8 mouse cellular contexts compared by ENCODE assay signal in the genomic region with DNA sequence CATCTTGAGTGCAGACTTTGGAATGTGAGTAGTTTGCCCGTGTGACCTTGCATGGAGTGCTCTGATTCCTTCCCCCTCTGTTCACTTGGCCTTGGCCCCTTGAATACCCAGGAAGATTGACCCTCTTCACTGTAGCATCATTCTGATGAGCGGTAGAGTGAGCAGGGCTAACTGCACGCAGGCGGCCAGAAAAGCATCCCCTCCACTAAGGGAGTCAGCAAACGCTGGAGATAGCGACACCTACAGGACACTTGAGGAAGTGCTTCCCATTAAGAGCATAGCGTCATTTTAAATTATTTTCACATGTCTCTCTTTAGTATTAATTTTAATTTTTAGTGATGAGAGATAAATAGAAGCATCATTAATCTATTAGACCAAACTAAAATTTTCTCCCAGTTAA. TPM values are rescaled to one million over a fixed set of nuclear protein-coding genes. Genes with fewer than 3 reads are reported as not detected.
DNase-seq lines count a peak whose midpoint lies in the region; ATAC-seq and TF ChIP-seq lines count a peak whose summit lies in the region.

No protein-coding gene starts in this region.

- DNase-seq in cerebellum, adult 11-12 months: no peak
- peak in 1 of 2 experiments; percentile 32 for DNase-seq in spleen, adult 2 months (ENCODE audit: low read depth in 1 of 2, low spot score in 2 of 2)
- DNase-seq in spleen, adult 12 weeks (ENCODE audit: low spot score): no peak
- peak; percentile 72 for DNase-seq in embryo, embryonic 10.5 days (ENCODE audit: low spot score)
- peak; percentile 67 for DNase-seq in midbrain, postnatal 0 days (ENCODE audit: low spot score)

- no peak for TF ChIP-seq POLR2A in spleen, adult 2 months (IDR thresholded peaks at IDR 0.05; ENCODE audit: low read depth, low read length)

- H3K27ac ChIP-seq in spleen, adult 2 months (ENCODE audit: insufficient read depth, low read length): no peak overlapping the region
- no peak overlapping the region for H3K27ac ChIP-seq in kidney, embryonic 15.5 days
- no peak overlapping the region for H3K27ac ChIP-seq in midbrain, postnatal 0 days (ENCODE audit: low read depth, low read length)

- no peak overlapping the region for H3K4me2 ChIP-seq in kidney, embryonic 15.5 days
- H3K4me2 ChIP-seq in midbrain, postnatal 0 days (ENCODE audit: low read depth, low read length, poor library complexity, severe bottlenecking): no peak overlapping the region

- H3K27me3 ChIP-seq in spleen, adult 2 months (ENCODE audit: control insufficient read depth, insufficient read depth, low read length): no peaks in the 10 kb centered on the region
- H3K27me3 ChIP-seq in kidney, embryonic 15.5 days: no peaks in the 10 kb centered on the region
- no peaks in the 10 kb centered on the region for H3K27me3 ChIP-seq in midbrain, postnatal 0 days (ENCODE audit: insufficient read depth, low read length)

- no peaks in the 10 kb centered on the region for H3K9me3 ChIP-seq in kidney, embryonic 15.5 days (replicated peaks)
- H3K9me3 ChIP-seq in midbrain, postnatal 0 days (ENCODE audit: low read length): no peaks in the 10 kb centered on the region

- WGBS in spleen, adult 2 months: 36% methylated on average over 7 of the region's 7 CpGs
- WGBS in kidney, embryonic 15.5 days: 27% methylated on average over 7 of the region's 7 CpGs
- 21% methylated on average over 7 of the region's 7 CpGs for WGBS in midbrain, postnatal 0 days

- H3K36me3 ChIP-seq in spleen, adult 2 months (ENCODE audit: control insufficient read depth, insufficient read depth, low read length): no peaks in the 10 kb centered on the region
- 0 out of 2 replicates have a peak, but pooled peaks cover 5% of the 10 kb centered on the region for H3K36me3 ChIP-seq in kidney, embryonic 15.5 days
- no peaks in the 10 kb centered on the region; the same call in 1 of the 2 replicates for H3K36me3 ChIP-seq in midbrain, postnatal 0 days (ENCODE audit: insufficient read depth, low read length)

- peaks cover 3% of the 10 kb centered on the region; the same call in 1 of the 2 replicates for H3K4me1 ChIP-seq in spleen, adult 2 months (ENCODE audit: control insufficient read depth, insufficient read depth, insufficient read length)
- no peaks in the 10 kb centered on the region for H3K4me1 ChIP-seq in kidney, embryonic 15.5 days
- no peaks in the 10 kb centered on the region for H3K4me1 ChIP-seq in midbrain, postnatal 0 days (ENCODE audit: insufficient read depth, low read length)

- H3K9ac ChIP-seq in kidney, embryonic 15.5 days: no peak overlapping the region
- H3K9ac ChIP-seq in midbrain, postnatal 0 days (replicated peaks; ENCODE audit: low read length, poor library complexity, severe bottlenecking): no peak overlapping the region

- peak; percentile 86 for ATAC-seq in cerebellum, adult (ENCODE audit: insufficient number of reproducible peaks, low FRiP score, low TSS enrichment)
- ATAC-seq in kidney, embryonic 15.5 days (replicated peaks; ENCODE audit: low FRiP score): 0 out of 2 replicates have a peak, but pooled peaks have one; percentile 46
- no peak for ATAC-seq in midbrain, postnatal 0 days (ENCODE audit: low FRiP score)
- ATAC-seq in erythroblast, adult 5-6 weeks (replicated peaks; ENCODE audit: low FRiP score, poor library complexity, severe bottlenecking): no peak; the same call in 1 of the 2 replicates

- H3K4me3 ChIP-seq in spleen, adult 2 months (ENCODE audit: extremely low read depth, insufficient read depth, insufficient read length): no peak overlapping the region
- no peak overlapping the region for H3K4me3 ChIP-seq in kidney, embryonic 15.5 days (replicated peaks)
- H3K4me3 ChIP-seq in midbrain, postnatal 0 days (ENCODE audit: low read depth, low read length): no peak overlapping the region

- TF ChIP-seq CTCF in spleen, adult 2 months (IDR thresholded peaks at IDR 0.05; ENCODE audit: extremely low read depth, insufficient read depth, insufficient read length, insufficient replicate concordance): peak; percentile 55; the same call in 1 of the 2 replicates
- TF ChIP-seq CTCF in midbrain, postnatal 0 days (IDR thresholded peaks at IDR 0.05): peak; percentile 91

RNA-seq across cellular contexts. Expression of a gene that starts 13.8 kb away (rescaled TPM):
- polyA plus RNA-seq in spleen, adult 2 months (2012; rRNA removed): 0.60 and 0.67 TPM in 2 replicates
- 9.9 and 13.7 TPM in 2 replicates for polyA plus RNA-seq in kidney, embryonic 15.5 days (2015; fragmentation: Nextera tagmentation; extraction: Ambion mirVana)
- 17.0 and 18.5 TPM in 2 replicates for total RNA-seq in midbrain, postnatal 0 days (2014; rRNA removed)
- 7.6 and 9.2 TPM in 2 replicates for polyA plus RNA-seq in midbrain, postnatal 0 days (2015; fragmentation: Nextera tagmentation; extraction: Ambion mirVana)
- total RNA-seq in erythroblast, adult 5-6 weeks (2015; ENCODE audit: low replicate concordance): 0.58 and 0.63 TPM in 2 replicates
- total RNA-seq in erythroblast, adult 5-6 weeks (2017; ENCODE audit: low replicate concordance): 0.42 and 1.2 TPM in 2 replicates

Comparison
In these comparisons a context has a peak if more than half of its experiments do, and no peak if none do; other contexts are left out.
1. ATAC-seq: peak in cerebellum, adult (single experiment) and kidney, embryonic 15.5 days (single experiment); none in midbrain, postnatal 0 days (single experiment) and erythroblast, adult 5-6 weeks (single experiment).
2. DNase-seq: peak in embryo, embryonic 10.5 days (single experiment) and midbrain, postnatal 0 days (single experiment); none in cerebellum, adult 11-12 months (single experiment) and spleen, adult 12 weeks (single experiment).